Mouse (Mus musculus): ENCODE measurements at regions not wholly inside any gene's neighbourhood (a gene's known extent, or its start where the extent isn't known, plus 50 kb on each side); places are given as distances from the start of the nearest gene placed in this dataset.

GRCm38 (mm10) chr4:80442711-80443110 lies 391.2 kb upstream of the Tyrp1 start:
- DNase-seq (ENCODE audit: low spot score in 2 of 2) = no peak
- intact Hi-C loops (cut with DNase I) = no loop called here

DNA sequence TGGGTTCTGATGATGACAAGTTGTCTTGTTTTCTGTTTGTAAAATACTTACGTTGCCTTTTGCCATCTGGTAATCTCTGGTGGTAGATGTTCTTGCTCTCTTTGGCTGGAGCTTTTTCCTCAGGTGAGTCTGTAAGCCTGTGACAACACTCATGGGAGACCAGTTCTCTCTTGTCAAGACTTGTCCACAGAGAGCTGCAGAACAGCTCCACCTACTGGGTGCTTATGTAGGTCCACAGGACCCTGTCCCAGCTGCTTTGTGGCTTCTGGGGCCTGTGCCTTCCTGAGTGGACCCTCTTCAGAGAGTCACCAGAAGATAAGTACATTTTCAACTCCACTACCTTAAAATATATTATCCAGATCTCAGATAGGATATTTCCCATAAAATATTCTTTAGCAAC lies 370.3 kb upstream of the Tyrp1 start:
- intact Hi-C loops (cut with DNase I) = no loop called here

DNA sequence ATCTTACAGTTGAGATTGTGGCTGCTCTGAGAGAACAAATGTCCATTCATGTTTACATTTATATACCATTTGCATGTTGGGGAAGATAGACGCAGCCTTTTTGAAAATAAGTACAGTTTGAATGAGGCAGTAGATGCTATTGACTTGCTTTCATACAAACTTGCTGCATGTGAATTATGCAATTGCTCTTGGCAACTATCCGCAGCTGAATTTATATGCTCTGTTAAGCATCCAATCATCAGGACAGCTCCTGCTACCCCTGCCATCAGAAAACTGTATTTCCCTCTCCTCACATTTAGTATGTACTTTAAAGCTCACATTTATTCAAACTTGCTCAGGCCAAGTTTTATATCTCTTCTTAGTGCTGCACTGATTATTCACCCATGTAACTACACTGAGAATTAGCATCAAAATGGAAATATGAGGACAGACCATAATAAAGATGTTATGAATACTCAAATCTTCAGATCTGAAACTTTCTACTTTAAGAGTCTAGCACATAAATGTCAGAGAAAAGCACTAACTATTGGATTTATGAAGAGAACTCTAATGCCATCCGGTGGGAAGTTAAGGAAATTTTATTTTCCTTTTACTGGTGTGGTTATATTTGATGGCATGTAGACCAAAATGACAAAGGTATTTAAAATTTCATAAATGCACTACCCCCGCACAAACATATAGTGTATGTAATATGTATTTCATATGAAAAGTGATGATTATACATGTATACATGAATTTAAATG lies 358.0 kb upstream of the Tyrp1 start:
- intact Hi-C loops (cut with DNase I) = no loop called here
- peak in 1 of 2 experiments; percentile 5 for DNase-seq (ENCODE audit: low spot score in 2 of 2)

More for the DNA sequence above, 370.3 kb upstream of the Tyrp1 start:
- DNase-seq (ENCODE audit: low spot score in 2 of 2) = no peak

DNA sequence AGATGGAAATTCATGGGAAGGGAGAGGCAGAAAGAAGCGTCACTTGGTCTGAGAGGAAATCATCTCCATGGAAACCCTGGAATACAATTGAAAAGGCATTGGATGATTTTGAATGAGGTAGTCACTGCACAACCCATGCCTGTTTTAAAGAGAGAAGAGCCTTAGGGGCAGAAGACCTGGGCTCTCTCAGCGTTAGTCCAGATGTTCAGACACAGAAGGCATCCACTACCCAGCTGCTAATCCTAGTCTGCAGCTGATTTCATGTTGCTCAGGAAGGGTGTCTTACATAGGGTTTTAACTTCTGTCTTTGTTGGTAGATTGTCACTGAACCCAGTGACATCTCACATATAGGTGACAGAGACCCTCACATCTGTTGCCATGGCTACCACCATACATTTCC lies 318.8 kb upstream of the Tyrp1 start:
- intact Hi-C loops (cut with DNase I) = loop anchor here (5.0 to 10.0 kb wide), 3 partner anchors 250 to 1463 kb away; no protein-coding TSS in a partner anchor
- DNase-seq (ENCODE audit: low spot score in 2 of 2) = no peak

DNA sequence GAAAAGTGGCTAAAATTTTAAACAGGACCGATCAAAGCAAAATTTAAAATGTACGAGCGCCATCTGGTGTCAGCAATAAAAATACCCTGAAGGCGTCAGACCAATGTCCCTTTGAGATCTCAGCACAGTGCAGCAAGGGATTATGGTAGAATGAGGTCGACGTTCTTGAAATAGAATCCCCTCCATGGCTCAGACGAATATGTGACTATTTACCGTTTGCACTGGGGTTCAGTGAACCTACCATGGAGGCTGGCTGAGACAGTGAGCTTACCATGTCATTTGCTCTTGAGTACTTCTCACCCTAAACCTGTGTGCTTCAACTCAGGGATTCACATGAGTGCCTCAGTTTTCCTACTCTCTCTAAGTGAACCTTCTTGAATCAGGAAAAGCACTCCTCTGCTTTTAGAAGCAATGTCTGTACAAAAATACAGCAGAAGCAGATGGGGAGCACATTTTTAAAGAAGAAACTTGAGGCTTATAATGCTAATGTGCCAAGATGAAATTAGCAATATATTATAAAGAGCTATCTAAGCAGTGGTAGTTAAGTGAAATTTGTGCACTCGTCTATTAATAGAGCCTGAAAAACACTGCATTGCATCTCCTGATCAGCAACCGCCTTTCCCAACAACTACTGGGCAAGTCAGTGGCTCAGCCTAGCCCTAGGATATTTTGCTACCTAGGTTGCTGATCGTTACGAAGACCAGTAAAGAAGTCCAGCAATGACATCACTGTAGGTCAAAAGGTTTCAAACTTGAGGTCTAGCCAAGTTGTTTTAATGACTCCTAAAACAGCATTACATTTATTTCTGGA lies 316.2 kb upstream of the Tyrp1 start:
- intact Hi-C loops (cut with DNase I) = loop anchor here (2.0 to 10.0 kb wide), 4 partner anchors 247 to 1465 kb away; no protein-coding TSS in a partner anchor
- DNase-seq (ENCODE audit: low spot score in 2 of 2) = peak; percentile 82 to 87

- intact Hi-C loops (cut with DNase I) = loop anchor here (5.0 to 10.0 kb wide), 3 partner anchors 246 to 1466 kb away; no protein-coding TSS in a partner anchor
Measured at GRCm38 (mm10) chr4:80518589-80518988, 315.3 kb upstream of the Tyrp1 start.

DNA sequence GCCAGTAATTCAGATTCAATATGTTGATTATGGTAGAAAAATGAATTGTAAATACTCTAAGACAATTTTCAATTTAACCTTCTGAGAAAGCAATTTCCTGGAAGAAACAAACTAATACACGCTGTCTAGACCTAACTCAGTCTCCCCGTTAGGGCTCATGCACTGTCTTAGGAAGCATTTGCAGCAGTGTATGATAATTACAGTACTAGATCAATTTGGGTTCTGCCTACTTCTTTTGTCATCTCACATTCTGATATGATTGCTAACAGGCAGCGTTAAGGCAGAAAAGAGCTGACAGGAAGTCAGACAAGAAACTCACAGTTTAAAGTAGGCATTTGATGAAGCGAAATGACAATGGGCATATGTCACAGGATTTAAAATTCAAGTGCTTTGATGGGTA lies 294.1 kb upstream of the Tyrp1 start:
- intact Hi-C loops (cut with DNase I) = no loop called here
- DNase-seq (ENCODE audit: low spot score in 2 of 2) = no peak

More at GRCm38 (mm10) chr4:80518589-80518988, 315.3 kb upstream of the Tyrp1 start:
- peak in 1 of 2 experiments; percentile 2 for DNase-seq (ENCODE audit: low spot score in 2 of 2)

DNA sequence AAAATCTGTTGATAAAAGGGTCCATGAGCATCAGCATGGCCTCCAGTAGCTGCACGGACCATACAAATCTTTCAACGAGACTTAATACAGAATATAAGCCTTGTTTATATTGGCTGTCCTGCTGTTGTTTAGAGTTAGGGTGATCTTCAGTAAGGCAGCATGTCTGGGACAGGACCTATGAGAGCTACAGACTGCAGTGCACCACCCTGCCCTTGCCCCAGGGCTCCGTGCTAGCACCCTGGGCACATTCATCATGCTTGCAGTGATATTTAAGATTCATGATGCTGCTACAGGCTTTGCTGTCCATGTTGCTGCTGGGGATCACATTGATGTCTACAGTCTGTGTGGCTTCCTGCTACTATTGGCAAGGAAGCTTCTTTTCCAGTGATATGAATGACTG lies 288.8 kb upstream of the Tyrp1 start:
- DNase-seq (ENCODE audit: low spot score in 2 of 2) = no peak
- intact Hi-C loops (cut with DNase I) = no loop called here

DNA sequence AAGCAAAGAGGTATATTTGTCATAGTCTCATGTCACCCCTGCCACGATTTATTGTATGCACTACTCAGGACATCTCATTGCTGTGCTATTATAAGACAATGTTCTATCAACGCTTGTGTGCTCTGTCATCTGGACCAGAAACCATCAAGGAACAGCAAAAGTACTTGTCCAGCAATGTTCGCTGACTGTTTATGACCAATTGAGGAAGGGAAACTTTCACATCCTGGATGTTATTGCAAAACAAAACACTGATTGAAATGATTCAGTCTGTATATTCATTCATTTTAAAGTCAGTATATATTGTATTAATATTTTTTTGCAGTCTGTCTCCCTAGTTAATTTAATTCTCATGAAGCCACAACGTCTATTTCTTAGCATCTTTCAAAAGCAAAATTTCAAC lies 244.5 kb upstream of the Tyrp1 start:
- no peak for DNase-seq (ENCODE audit: low spot score in 2 of 2)
- intact Hi-C loops (cut with DNase I) = no loop called here

DNA sequence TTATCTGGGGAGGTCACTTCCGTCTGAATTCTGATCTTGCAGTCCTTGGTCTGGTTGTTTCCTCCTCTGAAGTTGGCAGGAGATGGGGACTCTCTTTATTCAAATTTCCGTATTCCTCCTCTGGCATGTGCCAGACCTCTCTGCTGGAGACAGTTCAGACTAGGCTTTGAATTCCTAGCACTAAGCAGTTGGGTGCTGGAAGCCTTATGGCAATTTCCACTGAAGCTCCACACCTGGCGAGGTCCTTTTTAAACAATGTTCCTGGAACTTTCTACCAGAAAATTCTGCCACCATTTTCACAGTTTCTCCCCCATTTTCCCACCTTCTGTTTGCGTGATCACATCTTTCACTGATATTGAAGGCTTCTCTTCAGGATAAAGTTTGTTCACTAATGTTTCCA lies 205.7 kb upstream of the Tyrp1 start:
- intact Hi-C loops (cut with DNase I) = no loop called here
- no peak for DNase-seq (ENCODE audit: low spot score in 2 of 2)

DNA sequence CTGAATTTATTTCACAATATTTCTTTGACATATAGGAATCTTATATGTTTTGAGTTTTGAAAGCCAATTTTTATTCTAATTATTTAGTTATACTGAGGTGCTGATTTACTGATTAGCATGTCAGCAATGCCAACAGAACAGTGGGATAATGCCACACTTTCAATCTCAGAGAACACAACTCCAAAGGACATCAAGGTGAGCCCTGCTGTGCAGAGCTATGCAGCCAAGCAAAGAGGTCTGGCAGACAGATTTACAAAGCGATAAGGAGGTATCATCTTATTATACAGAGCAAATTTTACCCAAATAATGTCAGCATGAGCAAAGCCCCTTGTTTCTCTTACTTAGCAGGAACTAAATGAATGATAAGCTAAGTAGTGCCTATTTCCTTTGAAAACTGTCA lies 204.7 kb upstream of the Tyrp1 start:
- intact Hi-C loops (cut with DNase I) = no loop called here
- no peak for DNase-seq (ENCODE audit: low spot score in 2 of 2)

- no peak for DNase-seq (ENCODE audit: low spot score in 2 of 2)
- intact Hi-C loops (cut with DNase I) = loop anchor here (10.0 kb wide), 1 partner anchor 125 kb away; no protein-coding TSS in a partner anchor
Measured at GRCm38 (mm10) chr4:80630260-80630659, 203.7 kb upstream of the Tyrp1 start.

DNA sequence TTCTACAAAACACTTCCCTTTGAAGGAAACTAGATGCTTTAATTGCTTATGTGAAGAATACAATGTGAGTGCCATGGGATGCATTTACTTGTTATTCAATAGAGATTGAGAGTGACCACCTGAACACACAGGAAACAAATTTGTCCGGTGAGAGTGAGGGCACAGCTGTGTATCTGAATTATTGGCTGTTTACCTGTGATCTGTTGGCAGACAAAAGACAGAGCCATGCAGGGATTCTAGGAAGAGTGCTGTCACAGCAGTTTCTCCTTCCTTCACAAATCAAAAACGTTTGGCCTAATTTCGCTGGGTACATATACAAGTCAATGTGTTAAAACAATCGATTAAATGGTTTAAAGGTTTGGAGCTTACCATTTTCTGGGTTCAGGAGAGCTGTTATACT lies 202.9 kb upstream of the Tyrp1 start:
- intact Hi-C loops (cut with DNase I) = loop anchor here (10.0 kb wide), 1 partner anchor 124 kb away; no protein-coding TSS in a partner anchor
- no peak for DNase-seq (ENCODE audit: low spot score in 2 of 2)

DNA sequence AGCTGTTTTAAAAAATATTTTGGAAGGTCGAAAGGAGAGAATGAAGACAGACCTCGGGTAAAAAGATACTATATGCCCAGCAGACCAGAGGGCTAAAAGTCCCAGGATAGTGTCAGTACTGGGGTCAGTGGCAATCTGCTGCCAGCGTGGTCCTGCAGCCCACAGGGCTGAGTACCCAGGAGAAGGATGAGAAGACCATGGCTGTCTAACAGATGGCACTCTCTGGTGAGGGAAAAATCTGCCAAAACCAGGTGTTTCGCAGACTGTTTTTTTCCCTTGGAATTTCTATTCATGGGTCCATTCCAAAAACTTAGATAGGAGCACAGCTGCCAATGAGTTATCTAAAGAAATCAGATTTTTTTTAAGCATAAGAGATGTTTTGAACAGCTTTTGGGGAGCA lies 202.5 kb upstream of the Tyrp1 start:
- no peak for DNase-seq (ENCODE audit: low spot score in 2 of 2)
- intact Hi-C loops (cut with DNase I) = loop anchor here (10.0 kb wide), 1 partner anchor 123 kb away; no protein-coding TSS in a partner anchor

DNA sequence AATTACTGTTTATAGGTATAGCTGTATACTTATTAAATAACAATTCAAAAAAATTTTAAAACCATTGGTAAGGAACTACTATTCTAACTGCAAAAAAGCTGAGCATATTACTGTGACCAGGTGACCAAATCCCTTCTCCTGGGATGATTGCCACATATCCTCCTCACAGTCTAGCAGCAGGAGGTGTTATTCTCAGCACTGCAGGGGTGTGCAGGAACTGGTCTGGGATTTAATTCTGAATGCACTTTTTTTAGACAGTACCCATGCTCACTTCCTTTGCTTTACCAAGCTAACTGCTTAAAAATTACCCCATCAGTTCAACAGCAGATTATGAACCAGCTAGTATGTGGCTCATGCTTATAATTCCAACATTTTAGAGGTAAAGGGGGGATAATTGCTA lies 195.5 kb upstream of the Tyrp1 start:
- intact Hi-C loops (cut with DNase I) = loop anchor here (10.0 kb wide), 1 partner anchor 116 kb away; no protein-coding TSS in a partner anchor
- DNase-seq (ENCODE audit: low spot score in 2 of 2) = peak; percentile 15 to 56
